Comparison of ENCODE assay signal across 8 mouse cellular contexts in the genomic region with DNA sequence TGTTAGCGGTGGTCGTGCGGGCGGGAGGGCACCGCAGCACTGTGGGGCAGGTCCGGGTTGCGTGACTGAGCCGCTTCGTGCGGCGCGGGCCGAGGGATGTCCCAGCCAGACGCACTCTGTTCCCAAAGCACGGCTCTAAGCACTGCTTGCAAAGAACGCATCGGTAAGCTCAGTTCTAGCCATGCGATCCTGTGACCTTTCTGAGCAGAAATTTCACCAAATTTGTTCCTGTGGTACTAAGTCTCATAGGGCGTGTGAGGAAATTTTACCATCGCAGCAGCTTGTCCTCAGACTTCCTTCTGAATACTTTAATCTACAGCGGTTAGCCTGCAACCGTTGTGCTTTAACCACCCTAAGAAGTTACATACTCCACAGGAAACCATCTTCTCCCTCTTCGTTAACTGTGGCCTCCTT. TPM values are rescaled to one million over a fixed set of nuclear protein-coding genes. Genes with fewer than 3 reads are reported as not detected.
A peak's percentile ranks its signal among the peaks of the same experiment; 100 is the strongest.
DNase-seq lines count a peak whose midpoint lies in the region; ATAC-seq and TF ChIP-seq lines count a peak whose summit lies in the region.

No protein-coding gene starts in this region.

- no peaks in the 10 kb centered on the region for H3K27me3 ChIP-seq in spleen, adult 2 months (ENCODE audit: control insufficient read depth, insufficient read depth, low read length)
- no peaks in the 10 kb centered on the region for H3K27me3 ChIP-seq in embryonic facial prominence, embryonic 12.5 days
- H3K27me3 ChIP-seq in intestine, embryonic 16.5 days (replicated peaks; ENCODE audit: control insufficient read depth, insufficient read depth, low read length): no peaks in the 10 kb centered on the region

- peak overlapping the region; percentile 90 for H3K4me3 ChIP-seq in spleen, adult 2 months (ENCODE audit: extremely low read depth, insufficient read depth, insufficient read length)
- peak overlapping the region; percentile 94 for H3K4me3 ChIP-seq in embryonic facial prominence, embryonic 12.5 days
- peak overlapping the region; percentile 96 for H3K4me3 ChIP-seq in intestine, embryonic 16.5 days (ENCODE audit: low read length)

- ATAC-seq in embryonic facial prominence, embryonic 12.5 days (ENCODE audit: insufficient number of reproducible peaks, insufficient read depth, low FRiP score, low TSS enrichment): peak; percentile 74
- ATAC-seq in intestine, embryonic 16.5 days: peak; percentile 72

- under 1% methylated on average over 23 of the region's 23 CpGs for WGBS in spleen, adult 2 months
- WGBS in embryonic facial prominence, embryonic 12.5 days: 2% methylated on average over 23 of the region's 23 CpGs
- WGBS in intestine, embryonic 16.5 days: under 1% methylated on average over 23 of the region's 23 CpGs

- DNase-seq in spleen, adult 2 months (ENCODE audit: low read depth in 1 of 2, low spot score in 2 of 2): peak in 1 of 2 experiments; percentile 4
- DNase-seq in spleen, adult 12 weeks (ENCODE audit: low spot score): no peak
- DNase-seq in naive thymus-derived CD4-positive, alpha-beta T cell, adult 2 months (ENCODE audit: low read depth): peak; percentile 67
- no peak for DNase-seq in right cerebral cortex, postnatal 25 days
- no peak for DNase-seq in cerebellum, adult 8-10 months
- DNase-seq in spleen, postnatal 14 days (ENCODE audit: low spot score in 2 of 2): no peak

- peak overlapping the region; percentile 93 for H3K27ac ChIP-seq in spleen, adult 2 months (ENCODE audit: insufficient read depth, low read length)
- peak overlapping the region; percentile 88 for H3K27ac ChIP-seq in embryonic facial prominence, embryonic 12.5 days
- H3K27ac ChIP-seq in intestine, embryonic 16.5 days (ENCODE audit: low read length): peak overlapping the region; percentile 80

- no peak for TF ChIP-seq POLR2A in spleen, adult 2 months (IDR thresholded peaks at IDR 0.05; ENCODE audit: low read depth, low read length)

- H3K9ac ChIP-seq in embryonic facial prominence, embryonic 12.5 days: peak overlapping the region; percentile 80
- H3K9ac ChIP-seq in intestine, embryonic 16.5 days (ENCODE audit: low read depth, low read length): peak overlapping the region; percentile 81

- no peaks in the 10 kb centered on the region for H3K9me3 ChIP-seq in embryonic facial prominence, embryonic 12.5 days
- no peaks in the 10 kb centered on the region for H3K9me3 ChIP-seq in intestine, embryonic 16.5 days (ENCODE audit: control insufficient read depth, low read length)

- peaks cover 4% of the 10 kb centered on the region; the same call in 1 of the 2 replicates for H3K4me1 ChIP-seq in spleen, adult 2 months (ENCODE audit: control insufficient read depth, insufficient read depth, insufficient read length)
- H3K4me1 ChIP-seq in embryonic facial prominence, embryonic 12.5 days: peaks cover 15% of the 10 kb centered on the region; the same call in 1 of the 2 replicates
- H3K4me1 ChIP-seq in intestine, embryonic 16.5 days (ENCODE audit: control insufficient read depth, insufficient read depth, low read length): no peaks in the 10 kb centered on the region

- H3K4me2 ChIP-seq in embryonic facial prominence, embryonic 12.5 days (replicated peaks): peak overlapping the region; percentile 78
- H3K4me2 ChIP-seq in intestine, embryonic 16.5 days (ENCODE audit: low read depth, low read length): peak overlapping the region; percentile 84

- H3K36me3 ChIP-seq in spleen, adult 2 months (ENCODE audit: control insufficient read depth, insufficient read depth, low read length): peaks cover 11% of the 10 kb centered on the region
- peaks cover 15% of the 10 kb centered on the region for H3K36me3 ChIP-seq in embryonic facial prominence, embryonic 12.5 days
- peaks cover 4% of the 10 kb centered on the region; the same call in 1 of the 2 replicates for H3K36me3 ChIP-seq in intestine, embryonic 16.5 days (ENCODE audit: control insufficient read depth, insufficient read depth, low read length)

- no peak for TF ChIP-seq CTCF in spleen, adult 2 months (IDR thresholded peaks at IDR 0.05; ENCODE audit: extremely low read depth, insufficient read depth, insufficient read length, insufficient replicate concordance)

RNA-seq across cellular contexts. Expression of a gene that starts 0.6 kb away (rescaled TPM):
- polyA plus RNA-seq in spleen, adult 2 months (2012; rRNA removed): 3.5 and 3.9 TPM in 2 replicates
- polyA plus RNA-seq in embryonic facial prominence, embryonic 12.5 days (2016; fragmentation: Nextera tagmentation; extraction: Ambion mirVana): 37.5 and 39.2 TPM in 2 replicates
- polyA plus RNA-seq in intestine, embryonic 16.5 days (2015; fragmentation: Nextera tagmentation; extraction: Ambion mirVana): 24.4 and 24.9 TPM in 2 replicates

RNA-seq across cellular contexts. Expression of a gene that starts 23.9 kb away (rescaled TPM):
- 15.3 and 16.4 TPM in 2 replicates for polyA plus RNA-seq in spleen, adult 2 months (2012; rRNA removed)
- 282 and 295 TPM in 2 replicates for polyA plus RNA-seq in embryonic facial prominence, embryonic 12.5 days (2016; fragmentation: Nextera tagmentation; extraction: Ambion mirVana)
- 442 and 463 TPM in 2 replicates for polyA plus RNA-seq in intestine, embryonic 16.5 days (2015; fragmentation: Nextera tagmentation; extraction: Ambion mirVana)

RNA-seq across cellular contexts. Expression of a gene that starts 33.9 kb away (rescaled TPM):
- 36.3 and 43.7 TPM in 2 replicates for polyA plus RNA-seq in spleen, adult 2 months (2012; rRNA removed)
- polyA plus RNA-seq in embryonic facial prominence, embryonic 12.5 days (2016; fragmentation: Nextera tagmentation; extraction: Ambion mirVana): 40.2 and 41.7 TPM in 2 replicates
- 41.1 and 41.9 TPM in 2 replicates for polyA plus RNA-seq in intestine, embryonic 16.5 days (2015; fragmentation: Nextera tagmentation; extraction: Ambion mirVana)

RNA-seq across cellular contexts. Expression of a gene that starts 45.9 kb away (rescaled TPM):
- 6.7 and 7.3 TPM in 2 replicates for polyA plus RNA-seq in spleen, adult 2 months (2012; rRNA removed)
- polyA plus RNA-seq in embryonic facial prominence, embryonic 12.5 days (2016; fragmentation: Nextera tagmentation; extraction: Ambion mirVana): 29.4 and 32.9 TPM in 2 replicates
- 12.9 and 13.1 TPM in 2 replicates for polyA plus RNA-seq in intestine, embryonic 16.5 days (2015; fragmentation: Nextera tagmentation; extraction: Ambion mirVana)

Comparison
In these comparisons a context has a peak if more than half of its experiments do, and no peak if none do; other contexts are left out.
1. RNA of a gene that starts 23.9 kb away (polyA plus RNA-seq): 442 to 463 TPM in intestine, embryonic 16.5 days and 282 to 295 TPM in embryonic facial prominence, embryonic 12.5 days; 15.3 to 16.4 TPM in spleen, adult 2 months; every median in the first group is over 10 times any median in the second.
2. Peak in every context shown above with its lines, with median percentiles within 50 percentile points of each other: H3K27ac ChIP-seq and H3K4me3 ChIP-seq.